Mouse (Mus musculus): ENCODE measurements at regions not wholly inside any gene's neighbourhood (a gene's known extent, or its start where the extent isn't known, plus 50 kb on each side); places are given as distances from the start of the nearest gene placed in this dataset.

GRCm38 (mm10) chr15:5510056-5510455, 266.1 kb upstream of the Ptger4 start:
- DNase-seq: no peak

GRCm38 (mm10) chr15:5511046-5511445, 267.1 kb upstream of the Ptger4 start:
- no peak for DNase-seq

DNA sequence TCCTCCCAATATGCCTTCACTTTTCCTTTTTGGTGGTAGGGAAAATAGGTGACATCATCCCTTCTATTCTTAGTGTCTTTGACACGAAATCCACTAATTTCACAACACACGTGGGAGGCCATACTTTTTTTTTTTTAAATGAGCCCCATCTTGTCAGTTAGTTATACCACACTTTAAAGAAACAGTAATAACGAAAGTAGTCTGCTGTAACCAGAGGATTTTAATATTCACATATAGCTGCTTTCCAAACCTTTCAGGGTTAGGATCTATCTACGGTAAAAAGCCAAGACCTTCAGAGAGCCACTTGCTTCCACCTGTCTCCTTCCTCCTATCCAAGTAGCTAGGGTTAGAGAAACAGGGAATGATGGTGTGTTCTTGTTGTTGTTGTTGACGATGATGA, 268.6 kb upstream of the Ptger4 start:
- no peak for DNase-seq

GRCm38 (mm10) chr15:5513146-5513545, 269.2 kb upstream of the Ptger4 start:
- no peak for DNase-seq

DNA sequence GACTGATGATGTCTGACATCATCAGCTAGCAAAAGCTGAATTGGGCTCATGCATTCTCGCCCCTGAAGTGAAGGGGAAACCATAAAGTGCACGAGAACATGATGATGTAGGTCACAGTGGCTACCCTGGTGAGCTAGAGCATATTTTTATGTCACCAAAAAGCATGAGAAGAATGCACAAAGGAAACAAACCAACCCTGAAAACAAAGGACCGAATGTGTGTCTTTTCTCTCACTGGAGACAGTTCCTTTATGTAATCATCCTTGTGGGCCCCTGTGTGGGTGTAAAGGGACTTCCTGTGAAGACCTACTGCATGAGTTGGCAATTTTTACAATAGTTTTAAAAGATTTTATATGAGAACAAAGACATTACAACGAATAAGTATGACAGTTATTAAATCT, 270.2 kb upstream of the Ptger4 start:
- no peak for DNase-seq

- no peak for DNase-seq
Observed at GRCm38 (mm10) chr15:5517244-5517966, 273.4 kb upstream of the Ptger4 start.

DNA sequence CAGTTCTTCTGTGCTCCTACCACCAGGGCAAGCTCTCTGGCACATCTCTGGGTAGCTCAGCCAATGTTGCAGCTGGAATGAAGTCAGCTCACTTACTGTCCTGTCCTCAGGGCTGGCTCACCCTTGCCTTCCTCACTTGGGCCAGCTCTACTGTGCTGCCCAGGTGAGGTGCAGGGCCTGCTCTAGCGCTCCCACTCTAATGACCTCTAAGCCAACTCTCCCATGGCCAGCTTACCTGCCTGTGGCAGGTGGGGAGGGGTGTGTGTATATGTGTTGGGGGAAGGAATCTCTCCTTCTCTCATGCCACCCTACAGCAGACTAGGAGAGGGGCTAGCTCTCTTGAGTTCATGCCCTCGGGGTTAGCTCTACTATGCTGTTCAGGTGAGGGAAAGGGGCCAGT, 275.6 kb upstream of the Ptger4 start:
- DNase-seq: no peak

DNA sequence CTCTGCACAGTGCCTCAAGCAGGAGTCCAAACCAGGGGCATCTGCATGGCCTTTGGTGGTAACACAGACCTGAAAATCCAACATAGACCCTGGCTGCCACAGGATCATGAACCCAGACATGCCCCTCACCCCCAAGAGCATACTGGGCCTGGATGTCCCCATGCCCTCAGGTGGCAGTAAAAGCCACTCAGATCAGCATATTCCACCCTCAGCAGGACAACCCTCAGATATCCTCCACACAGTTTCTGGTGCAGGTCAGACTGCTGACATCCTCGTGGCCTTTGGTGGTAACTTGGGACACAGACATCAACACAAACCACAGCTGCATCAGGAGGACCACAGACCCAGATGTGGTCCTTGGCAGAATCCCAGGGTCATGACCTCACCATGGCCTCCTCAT, 276.0 kb upstream of the Ptger4 start:
- DNase-seq: no peak

DNA sequence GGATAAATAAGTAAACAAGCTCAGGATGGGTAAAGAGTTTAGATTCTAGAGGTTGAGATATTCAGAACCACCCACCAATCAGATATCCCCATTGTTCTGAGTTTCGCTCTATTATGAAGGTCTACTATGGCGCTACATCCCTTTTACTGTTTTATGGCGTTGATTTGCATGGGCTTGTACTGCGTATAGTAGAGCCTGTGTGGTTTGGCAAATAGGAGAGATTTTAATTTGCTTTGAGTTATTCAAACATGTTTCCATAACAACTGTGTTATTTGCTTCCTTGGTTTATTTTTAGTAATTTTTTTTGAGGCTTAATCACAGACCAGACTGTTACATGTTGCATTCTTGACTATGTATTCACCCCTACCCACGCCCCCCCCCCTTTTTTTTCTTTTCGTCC, 284.6 kb upstream of the Ptger4 start:
- no peak for DNase-seq

GRCm38 (mm10) chr15:5533656-5534055, 289.7 kb upstream of the Ptger4 start:
- DNase-seq: no peak

DNA sequence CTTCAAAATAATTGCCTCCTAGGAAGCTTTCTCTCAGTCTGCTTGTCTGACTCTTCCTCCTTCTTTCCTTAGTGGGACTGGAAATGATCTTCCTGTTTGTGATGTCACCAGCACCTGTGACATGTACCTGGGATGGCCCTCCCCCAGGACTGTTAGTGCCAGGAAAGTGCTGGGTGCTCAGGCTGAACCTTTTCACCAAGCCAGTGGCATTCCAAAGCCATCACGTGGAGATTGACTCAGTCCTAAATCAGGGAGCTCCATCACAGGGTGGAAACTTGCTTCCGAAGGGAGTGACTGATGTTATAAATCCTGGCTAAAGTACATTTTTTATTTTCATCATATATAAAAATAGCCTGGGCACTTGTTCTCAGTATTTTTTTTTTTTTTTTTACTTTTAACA, 293.4 kb upstream of the Ptger4 start:
- DNase-seq: no peak

DNA sequence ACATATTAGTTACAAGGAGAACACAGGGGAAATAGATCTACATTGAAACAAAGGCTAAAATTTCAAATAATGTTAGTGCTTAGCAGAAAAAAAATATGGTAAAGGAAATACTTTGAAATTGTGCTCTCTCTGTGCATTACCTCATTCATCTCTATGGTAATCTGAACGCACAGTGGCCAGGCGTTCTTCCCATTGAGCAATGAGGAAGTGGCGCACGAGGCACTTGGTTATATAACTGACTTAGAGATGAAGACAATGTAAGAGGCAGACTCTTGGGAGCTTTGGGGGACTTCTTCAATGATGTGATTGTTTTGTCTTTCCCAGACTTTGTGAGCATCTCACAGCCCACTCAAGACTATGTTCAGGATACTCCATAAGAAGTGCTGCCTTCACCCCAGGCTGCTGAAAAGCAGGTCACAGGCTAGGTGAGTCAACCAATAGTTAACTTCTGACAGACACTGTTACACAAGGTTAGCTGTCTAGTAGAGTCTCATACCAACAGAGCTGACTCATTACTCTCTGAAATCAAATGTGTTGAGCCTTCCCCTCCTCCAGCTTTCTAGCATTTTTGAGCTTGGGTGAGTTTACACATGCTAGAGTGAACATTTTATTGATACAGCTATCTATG, 295.4 kb upstream of the Ptger4 start:
- no peak for DNase-seq

DNA sequence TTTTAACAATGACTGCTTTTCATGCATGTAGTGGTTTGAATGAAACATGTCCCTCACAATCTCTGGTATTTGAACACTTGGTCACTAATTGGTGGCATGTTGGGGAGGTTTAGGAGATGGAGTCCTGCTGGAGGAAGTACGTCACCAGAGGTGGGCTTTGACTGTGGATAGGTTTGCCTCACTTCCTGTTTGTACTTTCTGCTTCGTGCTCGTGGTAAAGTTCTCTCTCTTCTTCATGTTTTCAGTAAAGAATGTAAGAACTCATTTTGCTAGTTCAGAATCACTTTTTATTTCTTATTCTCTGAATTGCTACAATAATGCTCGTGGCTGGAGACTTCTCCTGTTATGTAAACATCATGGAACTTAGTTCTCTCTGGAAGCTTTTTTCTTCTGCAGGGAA, 310.5 kb upstream of the Ptger4 start:
- no peak for DNase-seq

- no peak for DNase-seq
Observed at GRCm38 (mm10) chr15:5554926-5555325, 310.9 kb upstream of the Ptger4 start.

DNA sequence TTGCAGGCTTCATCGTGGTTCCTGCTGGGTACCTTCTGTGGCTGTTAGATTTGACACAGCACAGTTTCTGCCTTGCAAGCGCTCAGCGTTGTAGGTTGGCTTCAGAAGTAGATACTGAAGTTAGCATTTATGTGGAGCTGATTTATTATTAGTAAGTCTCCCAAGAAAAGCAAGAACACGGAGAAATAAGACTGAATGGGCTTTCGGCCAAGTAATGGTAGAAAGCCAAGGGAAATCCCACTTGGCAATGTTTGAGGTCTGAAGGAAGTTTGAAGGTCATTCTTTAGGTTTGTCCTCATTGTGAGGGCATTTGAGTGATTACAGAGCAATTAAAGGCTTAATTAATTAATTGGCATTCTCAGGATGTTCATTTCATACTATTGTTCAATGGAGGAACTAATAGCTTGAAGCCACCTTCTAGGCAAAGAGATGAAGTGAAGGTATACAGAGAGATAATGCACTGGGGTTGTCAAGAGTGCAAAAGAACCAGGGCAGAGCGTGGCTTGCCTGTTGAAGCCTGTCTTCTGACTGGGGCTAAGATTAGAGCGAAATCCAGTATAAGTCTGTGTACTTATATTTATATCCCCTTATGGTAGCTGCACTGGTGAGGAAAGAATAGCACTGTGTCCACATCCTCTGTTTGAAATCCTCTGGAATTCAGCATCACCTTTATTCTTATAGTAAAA, 311.5 kb upstream of the Ptger4 start:
- no peak for DNase-seq

DNA sequence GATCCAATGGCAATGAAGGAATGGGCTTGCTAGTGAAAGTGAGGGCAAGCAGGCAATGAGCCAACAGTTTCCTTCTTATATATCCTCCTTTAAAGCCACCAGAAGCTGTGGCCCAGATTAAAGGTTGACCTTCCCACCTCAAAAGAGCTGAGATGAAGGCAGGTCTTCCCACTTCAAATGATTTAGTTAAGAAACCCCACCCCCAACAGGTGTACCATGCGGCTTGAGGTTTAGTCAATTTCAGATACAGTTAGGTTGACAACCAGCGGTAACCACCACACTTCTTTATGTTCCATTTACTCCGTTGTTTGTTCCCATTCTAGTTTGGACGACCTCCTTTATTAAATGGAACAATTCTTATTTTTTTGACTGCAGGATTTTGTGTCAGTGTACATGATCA, 317.8 kb upstream of the Ptger4 start:
- no peak for DNase-seq

DNA sequence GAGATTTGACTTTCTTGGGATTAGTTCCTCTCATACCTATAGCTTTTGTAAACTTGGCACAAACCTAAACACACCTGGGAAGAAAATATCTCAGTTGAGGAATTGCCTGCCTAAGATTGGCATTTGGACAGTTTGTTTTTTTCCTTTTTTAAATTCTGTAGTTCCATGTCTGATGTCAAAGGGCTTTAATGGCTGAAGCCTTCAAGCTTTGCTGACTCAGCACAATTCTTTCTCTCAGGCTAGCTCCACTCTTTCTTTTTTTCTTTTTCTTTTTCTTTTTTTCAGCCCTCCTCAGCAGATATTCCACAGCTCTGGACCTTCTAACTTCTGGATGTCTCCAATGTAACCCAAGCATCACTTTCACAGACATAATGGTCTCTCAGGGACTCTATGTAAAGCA, 330.4 kb upstream of the Ptger4 start:
- DNase-seq: no peak

GRCm38 (mm10) chr15:5579559-5579958, 335.6 kb upstream of the Ptger4 start:
- DNase-seq: no peak

DNA sequence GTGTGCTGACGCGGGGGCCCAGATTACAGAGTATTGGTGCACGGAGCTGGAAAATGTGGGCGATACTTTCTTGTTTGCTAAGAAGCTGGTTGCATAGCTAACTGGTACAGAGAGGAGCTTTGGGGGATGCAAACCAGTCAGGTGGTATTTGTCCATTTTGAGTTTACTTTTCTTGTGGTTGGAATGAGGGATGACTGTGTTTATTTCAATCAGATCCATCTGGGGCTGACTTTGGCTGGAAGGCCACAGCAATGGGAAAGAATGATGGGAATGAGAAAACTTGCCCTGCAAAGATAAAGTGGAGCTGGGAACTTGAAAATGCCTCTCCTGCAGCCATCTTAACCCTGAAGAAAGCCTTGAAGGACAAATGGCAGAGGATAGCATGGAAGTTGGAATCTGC, 336.4 kb upstream of the Ptger4 start:
- no peak for DNase-seq

DNA sequence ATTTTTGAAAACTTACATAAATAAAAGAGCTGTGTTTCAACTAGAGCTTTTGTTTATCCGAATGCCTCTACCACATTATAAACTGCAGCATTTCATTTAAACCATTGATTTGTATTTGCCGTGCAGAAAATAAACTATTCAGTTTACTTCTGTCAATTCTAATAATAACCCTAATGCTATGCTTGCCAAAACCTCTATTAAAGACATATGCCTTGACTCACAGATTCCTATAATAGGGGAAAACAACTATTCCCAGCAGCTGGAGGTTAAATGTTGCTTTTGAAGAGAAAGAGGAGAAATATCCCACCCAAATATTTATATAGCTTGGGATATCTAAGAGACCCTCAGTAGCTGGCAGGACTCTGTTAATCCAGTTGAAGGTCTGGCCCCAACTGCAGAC, 340.4 kb upstream of the Ptger4 start:
- no peak for DNase-seq

GRCm38 (mm10) chr15:5604732-5605266, 360.8 kb upstream of the Ptger4 start:
- no peak for DNase-seq

- no peak for DNase-seq
Observed at GRCm38 (mm10) chr15:5607533-5607932, 363.5 kb upstream of the Ptger4 start.

- no peak for DNase-seq
Observed at GRCm38 (mm10) chr15:5623021-5623420, 379.0 kb upstream of the Ptger4 start.

- no peak for DNase-seq
Observed at GRCm38 (mm10) chr15:5625367-5625766, 381.4 kb upstream of the Ptger4 start.
